Mouse (Mus musculus) CH12.LX (cell line): ENCODE measurements around the gene Med19.

Experiments used
- CHD1 ChIP-seq: IDR thresholded peaks from 2 replicates; pipeline ENCODE4 v1.6.1; 2012; ENCODE audit warnings: low read depth, low read length, improper control_type of control experiment, inconsistent platforms
- HCFC1 ChIP-seq: IDR thresholded peaks from 2 replicates; pipeline ENCODE4 v1.6.1; 2012; ENCODE audit warnings: low read depth, mild to moderate bottlenecking, inconsistent platforms, low read length, improper control_type of control experiment
- KAT2A ChIP-seq: IDR thresholded peaks from 2 replicates; pipeline ENCODE4 v1.6.1; 2012; ENCODE audit warnings: low read length, improper control_type of control experiment, inconsistent platforms; ENCODE audit not compliant: insufficient replicate concordance
- POLR2AphosphoS2 ChIP-seq: IDR thresholded peaks from 2 replicates; pipeline ENCODE4 v1.6.1; 2011; ENCODE audit warnings: low read depth, low read length, improper control_type of control experiment
- USF2 ChIP-seq: conservative IDR thresholded peaks from 2 replicates; pipeline ENCODE4 v1.6.1; 2011; ENCODE audit warnings: low read depth, low read length, improper control_type of control experiment

DNA sequence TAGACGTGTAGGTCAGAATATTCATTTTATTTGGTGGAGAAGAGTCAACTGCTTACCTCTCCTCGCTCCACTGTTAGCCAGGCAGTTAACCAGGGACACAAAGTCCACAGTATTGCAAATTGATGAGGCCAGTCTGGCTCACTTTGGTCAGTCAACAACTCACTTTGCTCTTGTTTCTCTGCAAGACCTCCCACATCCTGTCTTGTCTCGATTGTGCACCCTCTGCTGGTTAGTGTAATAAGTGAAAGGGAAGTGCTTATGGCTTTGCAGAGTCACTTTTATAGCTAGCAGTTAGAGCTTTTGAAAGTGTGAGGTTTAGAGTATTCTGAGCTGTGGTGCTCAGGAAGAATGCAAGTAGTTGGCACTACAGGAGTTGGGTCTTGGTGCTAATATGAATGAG, 17.9 kb upstream of the Med19 start:
- TF ChIP-seq USF2 (no peak), POLR2AphosphoS2 (no peak), KAT2A (no peak), HCFC1 (no peak), CHD1 (no peak)
